Mouse (Mus musculus) layer of hippocampus, adult 2 months (tissue): ENCODE data around the gene Grm4. TPM values are rescaled to one million over a fixed set of nuclear protein-coding genes. Genes with fewer than 3 reads are reported as not detected.

ENCODE experiments used
- DNase-seq, 2 experiments: peaks; one replicate each; pipeline ENCODE4 v3.0.0; 2022; ENCODE audit warnings: low spot score in 2 of 2
- H3K27ac ChIP-seq: fragments of 200-600 bp; 2 replicates; pipeline ENCODE4 v1.8.1; 2022
- H3K4me3 ChIP-seq: fragments of 200-600 bp; 2 replicates; pipeline ENCODE4 v1.8.1; 2022; ENCODE audit warnings: mild to moderate bottlenecking
- CTCF ChIP-seq: fragments of 200-600 bp; conservative IDR thresholded peaks from 2 replicates; pipeline ENCODE4 v1.8.1; 2022; ENCODE audit warnings: antibody characterized with exemption, mild to moderate bottlenecking, moderate library complexity
- total RNA-seq, 2 experiments: library from RNA; stranded (reverse); gene quantifications; 2 replicates each; pipeline ENCODE4 v1.2.3; 2021

Grm4 gene
- total RNA-seq, 2 experiments from 2014 or later: 7.9 to 9.6 TPM

DNA sequence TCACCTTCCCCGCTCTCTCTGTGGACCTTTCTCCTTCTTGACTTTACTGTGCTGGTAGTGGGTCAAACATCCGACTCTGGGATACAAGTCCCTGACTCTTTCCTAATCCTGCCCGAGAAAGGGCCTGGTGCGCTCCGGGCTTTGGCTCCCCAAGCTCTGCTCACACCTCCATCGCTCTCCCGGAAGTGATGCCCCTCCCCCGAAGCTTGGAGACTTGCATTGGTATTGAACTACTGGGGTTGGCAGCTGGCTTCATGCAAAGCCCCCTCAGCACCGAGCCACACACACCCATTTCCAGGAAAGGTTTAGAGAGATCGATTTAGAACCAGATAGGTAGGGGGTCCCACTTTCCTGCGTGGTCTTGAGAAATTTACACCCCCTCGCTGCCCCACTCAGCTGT lies 24.8 kb upstream of the Grm4 start:
- TF ChIP-seq CTCF: no peak

DNA sequence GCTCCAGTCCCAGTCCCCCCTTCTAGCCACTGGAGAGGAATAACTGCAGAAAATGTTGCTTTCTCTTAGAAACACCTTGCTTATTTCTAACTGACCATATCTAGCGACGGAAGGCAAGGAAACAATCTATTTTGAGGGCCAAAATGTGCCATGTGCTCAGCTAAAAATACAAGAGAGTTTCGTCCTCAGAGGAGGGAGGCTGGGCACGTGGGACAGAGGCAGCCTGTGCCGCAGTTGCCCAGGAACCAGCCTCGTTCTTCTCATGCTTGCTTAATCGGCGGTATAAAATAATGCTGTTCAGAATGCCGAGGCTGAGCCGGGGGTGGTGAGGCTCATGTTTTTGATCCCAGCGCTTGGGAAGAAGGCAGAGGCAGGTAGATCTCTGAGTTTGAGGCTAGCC lies 23.3 kb upstream of the Grm4 start:
- no peak for DNase-seq
- Histone ChIP-seq H3K4me3 (no peak overlapping the region), H3K27ac (peak overlapping the region; percentile 43; the same call in 1 of the 2 replicates)
- TF ChIP-seq CTCF: no peak

More for the DNA sequence above, 24.8 kb upstream of the Grm4 start:
- Histone ChIP-seq H3K27ac (no peak overlapping the region), H3K4me3 (no peak overlapping the region)
- no peak for DNase-seq

DNA sequence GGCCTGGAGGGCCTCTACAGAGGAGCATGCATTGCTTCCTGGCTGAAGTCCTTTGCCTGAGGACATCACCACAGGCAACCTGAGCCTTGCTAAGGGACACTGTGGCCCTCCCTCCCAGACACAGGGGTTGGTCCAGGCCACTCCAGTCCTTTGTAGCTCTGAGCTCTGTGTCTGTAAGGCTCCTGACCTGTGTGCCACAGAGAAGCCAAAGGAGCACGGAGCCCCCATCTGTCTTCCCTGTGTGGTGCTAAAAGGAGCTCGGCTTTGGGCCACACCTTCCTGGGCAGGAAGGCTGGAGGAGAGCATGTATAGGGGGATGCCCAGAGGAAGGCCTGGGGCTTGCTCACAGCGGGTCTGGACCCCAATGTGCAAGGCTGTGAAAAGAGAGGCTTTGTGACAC lies 20.8 kb upstream of the Grm4 start:
- no peak for TF ChIP-seq CTCF
- no peak overlapping the region for H3K4me3 ChIP-seq
- DNase-seq: no peak
- no peak overlapping the region for H3K27ac ChIP-seq

DNA sequence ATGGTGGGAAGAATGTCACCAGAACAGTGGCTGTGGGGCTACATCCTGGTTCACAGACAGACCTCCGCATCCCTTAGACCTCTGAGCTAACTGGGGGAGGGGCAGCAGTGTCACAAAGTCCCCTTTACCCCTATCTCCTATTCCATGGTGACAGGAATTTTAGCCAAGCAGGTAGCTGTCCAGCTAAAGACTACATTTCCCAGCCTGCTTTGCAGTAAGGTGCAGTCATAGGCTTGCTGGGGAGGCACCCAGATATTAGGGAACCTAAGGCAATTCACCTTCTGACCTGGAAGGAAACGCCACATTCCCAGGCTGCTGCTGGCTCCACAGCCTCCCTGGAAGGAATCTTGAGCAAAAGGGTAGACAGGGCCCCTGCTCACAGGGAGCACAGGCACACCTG lies 20.1 kb upstream of the Grm4 start:
- TF ChIP-seq CTCF: no peak
- no peak for DNase-seq
- Histone ChIP-seq H3K4me3 (no peak overlapping the region), H3K27ac (no peak overlapping the region)

DNA sequence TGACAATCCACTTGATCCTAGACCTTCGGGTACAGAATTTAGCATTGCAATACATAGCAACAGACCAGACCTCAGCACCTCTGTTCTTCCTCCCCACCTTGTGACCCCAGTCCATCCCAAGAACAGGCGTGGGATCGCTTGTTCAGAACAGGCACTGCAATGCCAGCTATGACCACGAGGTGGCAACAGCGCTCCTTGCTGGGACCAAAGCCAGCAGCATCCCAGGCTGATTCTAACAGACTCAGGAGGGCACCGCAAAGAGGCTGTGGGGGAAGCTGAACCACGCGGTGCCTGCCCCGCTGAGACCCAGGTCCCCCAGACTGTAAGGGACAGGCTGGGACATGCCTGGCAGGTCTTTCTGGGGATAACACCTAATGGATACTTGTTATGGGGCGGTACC lies 13.5 kb upstream of the Grm4 start:
- no peak overlapping the region for H3K4me3 ChIP-seq
- DNase-seq: peak; percentile 78 to 92
- no peak overlapping the region for H3K27ac ChIP-seq
- TF ChIP-seq CTCF: peak; percentile 100; the same call in 1 of the 2 replicates

DNA sequence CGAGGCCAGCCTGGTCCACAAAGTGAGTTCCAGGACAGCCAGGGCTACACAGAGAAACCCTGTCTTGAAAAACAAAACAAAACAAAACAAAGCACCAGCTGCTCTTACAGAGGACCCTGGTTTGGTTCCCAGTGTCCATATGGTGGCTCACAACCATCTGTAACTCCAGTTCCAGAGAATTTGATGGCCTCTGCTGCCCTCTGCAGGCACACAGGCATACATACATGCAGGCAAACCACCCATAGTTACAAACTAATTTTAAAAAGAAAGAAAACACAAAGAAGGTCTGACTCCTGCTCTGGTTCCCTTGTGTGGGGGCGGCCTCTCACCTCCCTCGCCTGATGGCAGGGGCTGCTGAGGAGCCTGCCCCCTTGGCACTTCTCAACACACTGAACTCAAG lies 12.2 kb upstream of the Grm4 start:
- Histone ChIP-seq H3K27ac (no peak overlapping the region), H3K4me3 (no peak overlapping the region)
- DNase-seq: no peak
- peak; percentile 45 for TF ChIP-seq CTCF

DNA sequence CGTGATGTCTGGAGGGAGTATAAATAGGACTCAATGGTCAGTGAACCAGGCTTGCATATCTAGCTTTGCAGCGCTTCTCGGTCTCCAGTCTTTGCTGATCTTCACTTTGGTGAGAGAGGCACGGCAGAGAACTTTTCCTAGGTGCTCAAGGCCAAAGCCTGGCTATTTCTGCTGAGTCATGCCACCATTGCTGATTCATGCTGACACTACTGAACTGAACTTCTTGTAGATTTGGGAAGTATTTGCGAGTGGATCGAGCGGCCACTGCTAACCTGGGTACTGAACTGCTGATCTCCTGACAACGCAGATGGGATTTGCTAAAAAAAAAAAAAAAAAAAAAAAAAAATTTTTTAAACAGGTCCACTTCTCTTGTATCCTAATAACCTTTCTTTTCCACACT lies 10.9 kb upstream of the Grm4 start:
- no peak for DNase-seq
- H3K27ac ChIP-seq: no peak overlapping the region
- TF ChIP-seq CTCF: no peak
- H3K4me3 ChIP-seq: no peak overlapping the region

DNA sequence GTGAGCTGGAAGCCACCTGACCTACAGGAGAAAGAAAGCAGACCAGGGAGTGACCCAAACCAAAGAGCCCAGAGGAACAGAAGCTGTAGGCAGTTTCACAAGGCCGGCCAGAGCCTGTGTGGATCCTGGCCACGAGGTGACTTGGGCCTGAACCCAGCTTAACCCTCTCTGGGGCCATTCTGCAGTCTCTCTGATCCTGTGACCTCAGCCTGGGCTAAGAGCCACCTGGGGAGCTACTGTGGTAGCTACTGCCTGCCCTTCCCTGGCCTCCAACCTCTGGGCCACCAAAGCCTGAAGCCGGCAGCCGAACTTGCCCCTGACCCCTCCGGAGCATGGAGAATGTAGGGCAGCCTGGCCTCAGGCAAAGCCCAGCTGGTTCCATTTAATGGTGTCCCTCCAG lies 7.6 kb upstream of the Grm4 start:
- TF ChIP-seq CTCF: no peak
- no peak overlapping the region for H3K27ac ChIP-seq
- H3K4me3 ChIP-seq: no peak overlapping the region
- no peak for DNase-seq

DNA sequence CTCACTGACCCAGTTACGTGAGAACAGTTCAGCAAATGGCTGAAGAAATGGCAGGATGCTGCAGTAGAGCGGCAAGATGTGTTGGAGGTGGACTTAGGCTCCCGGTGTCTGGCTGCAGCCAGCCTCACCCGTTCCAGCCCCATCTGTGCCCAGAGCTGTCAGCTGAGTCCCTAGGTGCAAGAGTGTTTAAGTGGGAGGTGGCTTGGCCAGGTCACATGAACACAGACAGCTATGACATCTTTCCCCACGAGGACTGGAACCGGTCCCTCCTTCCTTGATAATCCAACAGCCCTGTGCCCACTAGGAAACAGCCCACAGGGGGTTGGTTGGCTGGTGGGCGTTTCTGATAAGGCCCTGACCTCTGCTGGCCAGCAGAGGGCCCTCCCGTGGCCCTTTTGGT lies 6.8 kb upstream of the Grm4 start:
- no peak for DNase-seq
- TF ChIP-seq CTCF: peak; percentile 35
- Histone ChIP-seq H3K27ac (no peak overlapping the region), H3K4me3 (no peak overlapping the region)

DNA sequence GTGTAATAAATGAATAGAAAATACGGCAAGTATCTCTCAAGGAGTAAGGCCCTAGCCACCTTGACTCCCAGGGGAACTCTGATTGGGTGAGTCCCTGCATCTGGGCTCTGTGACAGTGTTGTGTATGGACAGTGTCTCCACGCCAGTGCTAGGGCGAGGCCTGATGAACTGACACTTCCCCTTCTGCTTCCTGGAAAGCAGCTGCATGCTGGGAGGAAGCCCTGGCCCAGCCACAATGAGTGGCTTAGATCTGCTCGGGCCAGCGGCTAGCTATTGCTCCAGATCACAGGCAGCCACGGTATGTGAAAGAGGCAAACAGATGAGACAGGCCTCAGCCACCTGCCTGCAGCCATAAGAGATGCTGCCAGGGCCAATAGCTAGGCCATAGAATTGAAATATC lies 6.0 kb upstream of the Grm4 start:
- no peak for DNase-seq
- TF ChIP-seq CTCF: no peak
- no peak overlapping the region for H3K27ac ChIP-seq
- H3K4me3 ChIP-seq: no peak overlapping the region

DNA sequence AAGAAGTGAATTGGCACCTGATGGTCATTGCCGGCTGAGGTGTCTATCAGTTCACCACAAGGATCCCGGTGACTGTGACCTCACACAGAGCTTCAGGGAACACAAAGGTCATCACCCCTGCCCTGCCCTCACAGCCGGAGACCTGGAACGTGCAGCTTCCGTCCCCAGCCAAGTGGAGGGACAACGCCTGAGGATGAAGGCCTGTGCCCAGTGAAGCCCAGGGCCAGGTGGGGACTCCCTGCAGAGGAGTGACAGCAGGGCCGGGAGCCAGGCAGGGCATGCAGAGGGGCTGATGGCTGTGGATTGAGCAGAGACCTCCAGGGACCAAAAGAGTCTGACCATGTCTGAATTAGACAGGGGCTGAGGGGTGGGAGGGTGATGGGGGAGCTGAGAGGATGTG lies 1.9 kb upstream of the Grm4 start:
- H3K27ac ChIP-seq: no peak overlapping the region
- TF ChIP-seq CTCF: no peak
- no peak for DNase-seq
- no peak overlapping the region for H3K4me3 ChIP-seq

DNA sequence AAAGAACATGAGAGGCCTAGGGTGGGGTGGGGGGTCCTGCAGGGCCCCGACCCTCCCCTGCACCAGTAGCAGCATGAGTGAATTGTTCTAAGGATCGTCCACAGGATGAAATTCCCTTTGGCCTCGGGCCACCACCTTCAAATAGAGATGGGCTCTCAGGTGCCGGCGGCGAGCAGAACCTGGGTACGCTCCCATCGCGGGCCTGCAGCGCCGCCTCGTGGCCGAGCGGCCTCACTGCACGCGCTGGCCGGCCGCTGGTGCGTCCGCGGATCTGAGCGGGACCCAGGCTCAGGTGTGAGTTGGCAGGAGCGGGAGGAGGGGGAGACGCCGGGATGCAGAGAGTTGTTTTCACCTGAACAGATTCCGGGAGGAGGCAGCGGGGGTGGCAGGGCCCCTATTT lies 646 bp downstream of the Grm4 start:
- peak in 1 of 2 experiments; percentile 67 for DNase-seq
- TF ChIP-seq CTCF: peak; percentile 100

DNA sequence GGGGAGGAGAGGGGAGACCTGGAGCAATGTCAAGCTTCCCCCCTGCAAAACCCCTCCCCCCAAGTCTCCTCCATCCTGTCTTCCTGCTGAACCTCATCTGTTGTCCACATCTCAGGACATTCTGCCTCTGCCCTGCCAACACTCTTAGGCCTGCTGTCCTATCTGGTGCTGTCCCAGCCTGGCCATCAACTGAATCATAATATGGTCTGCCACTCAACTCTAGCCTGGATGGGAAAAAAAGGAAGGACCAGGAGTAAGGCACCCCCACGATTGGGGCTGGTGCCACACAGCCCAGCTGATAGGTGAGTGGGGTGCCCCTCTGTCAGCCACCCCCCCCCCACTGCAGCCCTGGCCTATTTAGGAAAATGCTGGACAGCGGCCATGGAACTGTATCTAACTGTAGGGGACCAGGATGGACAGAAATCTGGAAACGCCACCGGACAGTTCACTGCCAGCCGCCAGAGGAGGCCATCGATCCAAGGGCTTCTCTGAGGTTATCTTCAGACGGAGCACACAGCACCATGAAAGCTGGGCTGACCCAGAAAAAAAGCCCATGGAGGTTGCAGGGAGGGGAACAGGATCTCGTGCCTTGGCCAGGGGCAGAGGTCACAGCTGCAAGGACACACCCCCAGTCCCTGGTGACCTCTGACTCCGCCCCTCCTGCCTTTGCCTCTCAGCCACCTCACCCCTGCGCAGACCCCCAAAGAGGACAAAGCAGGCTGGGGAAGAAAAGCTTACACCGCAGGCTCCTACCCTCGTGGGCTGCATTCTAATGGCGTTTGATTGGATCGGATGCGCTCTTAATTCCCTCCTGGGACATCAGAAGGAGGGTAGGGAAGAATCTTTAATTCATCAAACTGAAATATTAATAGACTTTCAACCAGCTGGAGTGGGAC lies 2.3 kb downstream of the Grm4 start:
- no peak for DNase-seq
- Histone ChIP-seq H3K27ac (no peak overlapping the region), H3K4me3 (no peak overlapping the region)
- TF ChIP-seq CTCF: no peak

More for the DNA sequence above, 646 bp downstream of the Grm4 start:
- Histone ChIP-seq H3K27ac (no peak overlapping the region), H3K4me3 (no peak overlapping the region)

DNA sequence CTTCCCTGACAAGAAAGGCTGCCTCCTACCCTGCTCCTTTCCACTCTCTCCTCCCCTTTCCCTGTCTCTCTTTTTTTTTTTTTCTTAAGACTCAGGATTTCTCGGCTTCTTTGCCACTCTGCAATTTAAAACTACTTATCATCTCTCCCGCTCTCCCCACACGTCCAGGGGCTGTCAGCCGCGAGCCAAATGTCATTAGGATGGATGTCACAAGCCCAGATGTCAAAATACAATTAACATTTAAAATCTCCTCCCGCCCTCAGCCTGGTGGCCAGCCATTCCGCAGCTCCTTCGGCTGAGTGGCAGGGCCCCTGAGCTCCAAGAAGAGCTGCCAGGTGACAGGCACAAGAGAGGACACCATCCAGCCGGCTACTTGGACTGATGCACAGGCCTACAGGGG lies 2.9 kb downstream of the Grm4 start:
- DNase-seq: no peak
- H3K4me3 ChIP-seq: no peak overlapping the region
- no peak for TF ChIP-seq CTCF
- H3K27ac ChIP-seq: no peak overlapping the region
